Mouse (Mus musculus) thymus, adult 2 months (tissue): Measurements from ENCODE around the gene Irs3.

Experiments
- CTCF ChIP-seq: fragments of 200-500 bp; IDR thresholded peaks from 2 replicates; pipeline ENCODE4 v1.5.1; 2012; ENCODE audit warnings: mild to moderate bottlenecking, control low read depth, low read length, moderate library complexity, borderline replicate concordance; ENCODE audit not compliant: control insufficient read depth, poor library complexity, insufficient read depth; ENCODE audit errors: extremely low read depth
- POLR2A ChIP-seq: fragments of 200-500 bp; IDR thresholded peaks from 2 replicates; pipeline ENCODE4 v1.6.1; 2012; ENCODE audit warnings: mild to moderate bottlenecking, low read length, control low read depth, moderate library complexity; ENCODE audit not compliant: control insufficient read depth, poor library complexity, insufficient read depth; ENCODE audit errors: extremely low read depth

GRCm38 (mm10) chr5:137601365-137601729 lies 44.2 kb downstream of the Irs3 start:
- no peak for TF ChIP-seq CTCF
- no peak for TF ChIP-seq POLR2A
